Mouse (Mus musculus) hindbrain, postnatal 0 days (tissue): ENCODE measurements around the gene Jak1. TPM values are rescaled to one million over a fixed set of nuclear protein-coding genes. Genes with fewer than 3 reads are reported as not detected.

Experiments
- ATAC-seq: fragments of 200-750 bp; cut with Nextera tagmentation; 2 replicates; pipeline ENCODE4 v1.8.0; 2017; ENCODE audit warnings: mild to moderate bottlenecking, moderate TSS enrichment, moderate library complexity
- DNase-seq: peaks from one replicate; pipeline ENCODE4 v3.0.0-alpha.2; 2015; ENCODE audit warnings: low spot score
- H3K27ac ChIP-seq: fragments of 300-500 bp; sonication (generic); 2 replicates; pipeline ENCODE4 v1.5.1; 2014; ENCODE audit warnings: mild to moderate bottlenecking
- H3K27me3 ChIP-seq: fragments of 300-500 bp; sonication (generic); 2 replicates; pipeline ENCODE4 v1.6.1; 2014; ENCODE audit warnings: low read length, mixed read lengths; ENCODE audit not compliant: insufficient read depth
- H3K36me3 ChIP-seq: fragments of 300-500 bp; sonication (generic); 2 replicates; pipeline ENCODE4 v1.6.1; 2014; ENCODE audit warnings: low read length, mixed read lengths; ENCODE audit not compliant: insufficient read depth
- H3K4me1 ChIP-seq: fragments of 300-500 bp; sonication (generic); 2 replicates; pipeline ENCODE4 v1.6.1; 2014; ENCODE audit warnings: antibody characterized with exemption, low read length, mixed read lengths; ENCODE audit not compliant: insufficient read depth
- H3K4me2 ChIP-seq: fragments of 300-500 bp; sonication (generic); 2 replicates; pipeline ENCODE4 v1.6.1; 2014; ENCODE audit warnings: low read depth, mild to moderate bottlenecking, low read length, moderate library complexity, mixed read lengths
- H3K4me3 ChIP-seq: fragments of 300-500 bp; sonication (generic); 2 replicates; pipeline ENCODE4 v1.5.1; 2014; ENCODE audit warnings: low read length
- H3K9ac ChIP-seq: fragments of 300-500 bp; sonication (generic); replicated peaks from 2 replicates; pipeline ENCODE4 v1.6.1; 2014; ENCODE audit warnings: mild to moderate bottlenecking, low read length, moderate library complexity, mixed read lengths
- H3K9me3 ChIP-seq: fragments of 300-500 bp; sonication (generic); 2 replicates; pipeline ENCODE4 v1.6.1; 2016; ENCODE audit warnings: low read length, mixed read lengths
- CTCF ChIP-seq: IDR thresholded peaks from 2 replicates; pipeline ENCODE4 v1.5.1; 2016; ENCODE audit warnings: antibody characterized with exemption, control low read depth, low read depth
- WGBS: fragments of 180-500 bp; shearing (Covaris S2); extraction: QIAGEN DNeasy Blood & Tissue Kit; methylation state at CpG from one replicate; pipeline ENCODE4 v1.1.7; 2014; 5-methylcytosine and 5-hydroxymethylcytosine counted together
- polyA plus RNA-seq: library from polyadenylated mRNA; unstranded; fragments of >200 nt; fragmentation: Nextera tagmentation; extraction: Ambion mirVana; gene quantifications from 2 replicates; pipeline ENCODE4 v1.2.1, GENCODE M21; 2015
- total RNA-seq: library from RNA; depleted of rRNA; stranded (reverse); fragments of >200 nt; gene quantifications from 2 replicates; pipeline ENCODE4 v1.2.3, GENCODE M21; 2014

The Jak1 gene
- total and polyA plus RNA-seq, 2 experiments from 2014 or later: 63.1 to 106 TPM

GRCm38 (mm10) chr4:101304114-101304513 lies 39.0 kb upstream of the Jak1 start:
- 0 out of 2 replicates have a peak, but pooled peaks cover 6% of the 10 kb centered on the region for H3K4me1 ChIP-seq
- H3K27me3 ChIP-seq: no peaks in the 10 kb centered on the region
- H3K4me2 ChIP-seq: no peak overlapping the region
- no peak for TF ChIP-seq CTCF
- WGBS: 91% methylated on average over 4 of the region's 4 CpGs
- H3K9me3 ChIP-seq: no peaks in the 10 kb centered on the region
- H3K9ac ChIP-seq: no peak overlapping the region
- ATAC-seq (no peak), DNase-seq (no peak)
- H3K4me3 ChIP-seq: no peak overlapping the region
- no peak overlapping the region for H3K27ac ChIP-seq
- H3K36me3 ChIP-seq: no peaks in the 10 kb centered on the region

- Histone ChIP-seq H3K4me1 (no peaks in the 10 kb centered on the region), H3K9me3 (no peaks in the 10 kb centered on the region), H3K36me3 (no peaks in the 10 kb centered on the region), H3K4me2 (no peak overlapping the region), H3K27me3 (no peaks in the 10 kb centered on the region), H3K27ac (no peak overlapping the region), H3K4me3 (no peak overlapping the region), H3K9ac (no peak overlapping the region)
- no peak for DNase-seq
- WGBS: 72% methylated on average over 4 of the region's 4 CpGs
- ATAC-seq: no peak
- TF ChIP-seq CTCF: no peak
Measured at GRCm38 (mm10) chr4:101300392-101300910, 35.4 kb upstream of the Jak1 start.

GRCm38 (mm10) chr4:101298311-101298990 lies 33.4 kb upstream of the Jak1 start:
- Histone ChIP-seq H3K4me3 (no peak overlapping the region), H3K27me3 (0 out of 2 replicates have a peak, but pooled peaks cover 7% of the 10 kb centered on the region), H3K4me2 (no peak overlapping the region), H3K4me1 (no peaks in the 10 kb centered on the region), H3K9me3 (no peaks in the 10 kb centered on the region), H3K27ac (no peak overlapping the region), H3K9ac (no peak overlapping the region), H3K36me3 (no peaks in the 10 kb centered on the region)
- WGBS: 79% methylated on average over 12 of the region's 12 CpGs
- ATAC-seq (no peak), DNase-seq (no peak)
- no peak for TF ChIP-seq CTCF

GRCm38 (mm10) chr4:101296836-101297235 lies 31.8 kb upstream of the Jak1 start:
- peaks cover 10% of the 10 kb centered on the region for H3K4me1 ChIP-seq
- no peaks in the 10 kb centered on the region for H3K9me3 ChIP-seq
- ATAC-seq: no peak
- H3K4me3 ChIP-seq: no peak overlapping the region
- no peaks in the 10 kb centered on the region for H3K36me3 ChIP-seq
- H3K27ac ChIP-seq: no peak overlapping the region
- WGBS: 78% methylated on average over 7 of the region's 7 CpGs
- TF ChIP-seq CTCF: no peak
- no peak overlapping the region for H3K4me2 ChIP-seq
- DNase-seq: no peak
- 0 out of 2 replicates have a peak, but pooled peaks cover 7% of the 10 kb centered on the region for H3K27me3 ChIP-seq
- H3K9ac ChIP-seq: no peak overlapping the region

GRCm38 (mm10) chr4:101295788-101296187 lies 30.7 kb upstream of the Jak1 start:
- H3K4me2 ChIP-seq: no peak overlapping the region
- ATAC-seq: no peak
- H3K4me1 ChIP-seq: peaks cover 11% of the 10 kb centered on the region
- no peak for TF ChIP-seq CTCF
- H3K27me3 ChIP-seq: peaks cover 11% of the 10 kb centered on the region; the same call in 1 of the 2 replicates
- H3K9me3 ChIP-seq: no peaks in the 10 kb centered on the region
- H3K36me3 ChIP-seq: no peaks in the 10 kb centered on the region
- no peak overlapping the region for H3K9ac ChIP-seq
- no peak overlapping the region for H3K4me3 ChIP-seq
- 87% methylated on average over 3 of the region's 3 CpGs for WGBS
- no peak overlapping the region for H3K27ac ChIP-seq
- no peak for DNase-seq

- TF ChIP-seq CTCF: no peak
- ATAC-seq (no peak), DNase-seq (no peak)
- Histone ChIP-seq H3K27ac (no peak overlapping the region), H3K9me3 (no peaks in the 10 kb centered on the region), H3K4me3 (no peak overlapping the region), H3K4me1 (peaks cover 11% of the 10 kb centered on the region), H3K9ac (no peak overlapping the region), H3K4me2 (peak overlapping the region; percentile 72; the same call in 1 of the 2 replicates), H3K27me3 (peaks cover 11% of the 10 kb centered on the region; the same call in 1 of the 2 replicates), H3K36me3 (no peaks in the 10 kb centered on the region)
- 65% methylated on average over 9 of the region's 9 CpGs for WGBS
Measured at GRCm38 (mm10) chr4:101293661-101294060, 28.6 kb upstream of the Jak1 start.
